Mouse (Mus musculus) stomach, embryonic 15.5 days (tissue): ENCODE measurements around the gene Tmprss12. TPM values are rescaled to one million over a fixed set of nuclear protein-coding genes. Genes with fewer than 3 reads are reported as not detected.
"Not testable (repeated sequence)": the region's sequence is repeated elsewhere in the genome, so short reads cannot be mapped to it uniquely, and the experiment has no call there.

Source experiments
- ATAC-seq: fragments of 200-750 bp; cut with Nextera tagmentation; 2 replicates; pipeline ENCODE4 v1.8.0; 2017; ENCODE audit warnings: low read depth, moderate number of reproducible peaks, moderate TSS enrichment; ENCODE audit not compliant: insufficient read depth, low FRiP score
- H3K27ac ChIP-seq: fragments of 300-500 bp; sonication (generic); 2 replicates; pipeline ENCODE4 v1.5.1; 2015; ENCODE audit warnings: mild to moderate bottlenecking, inconsistent platforms
- H3K27me3 ChIP-seq: fragments of 300-500 bp; sonication (generic); replicated peaks from 2 replicates; pipeline ENCODE4 v1.6.1; 2015; ENCODE audit warnings: inconsistent platforms
- H3K36me3 ChIP-seq: fragments of 300-500 bp; sonication (generic); 2 replicates; pipeline ENCODE4 v1.6.1; 2015; ENCODE audit warnings: inconsistent platforms
- H3K4me1 ChIP-seq: fragments of 300-500 bp; sonication (generic); 2 replicates; pipeline ENCODE4 v1.6.1; 2015; ENCODE audit warnings: inconsistent platforms
- H3K4me2 ChIP-seq: fragments of 300-500 bp; sonication (generic); 2 replicates; pipeline ENCODE4 v1.6.1; 2015; ENCODE audit warnings: mild to moderate bottlenecking, inconsistent platforms
- H3K4me3 ChIP-seq: fragments of 300-500 bp; sonication (generic); replicated peaks from 2 replicates; pipeline ENCODE4 v1.5.1; 2015; ENCODE audit warnings: inconsistent platforms
- H3K9ac ChIP-seq: fragments of 300-500 bp; sonication (generic); 2 replicates; pipeline ENCODE4 v1.6.1; 2015; ENCODE audit warnings: inconsistent platforms
- H3K9me3 ChIP-seq: fragments of 300-500 bp; sonication (generic); 2 replicates; pipeline ENCODE4 v1.6.1; 2016; ENCODE audit warnings: inconsistent platforms
- WGBS: fragments of 180-500 bp; shearing (Covaris S2); methylation state at CpG from one replicate; pipeline ENCODE4 v1.1.7; 2015; 5-methylcytosine and 5-hydroxymethylcytosine counted together
- polyA plus RNA-seq: library from polyadenylated mRNA; unstranded; fragments of >200 nt; fragmentation: Nextera tagmentation; extraction: Ambion mirVana; gene quantifications from 2 replicates; pipeline ENCODE4 v1.2.1, GENCODE M21; 2015

Gene Tmprss12
- polyA plus RNA-seq, 1 experiment from 2014 or later, result 0.28 TPM

DNA sequence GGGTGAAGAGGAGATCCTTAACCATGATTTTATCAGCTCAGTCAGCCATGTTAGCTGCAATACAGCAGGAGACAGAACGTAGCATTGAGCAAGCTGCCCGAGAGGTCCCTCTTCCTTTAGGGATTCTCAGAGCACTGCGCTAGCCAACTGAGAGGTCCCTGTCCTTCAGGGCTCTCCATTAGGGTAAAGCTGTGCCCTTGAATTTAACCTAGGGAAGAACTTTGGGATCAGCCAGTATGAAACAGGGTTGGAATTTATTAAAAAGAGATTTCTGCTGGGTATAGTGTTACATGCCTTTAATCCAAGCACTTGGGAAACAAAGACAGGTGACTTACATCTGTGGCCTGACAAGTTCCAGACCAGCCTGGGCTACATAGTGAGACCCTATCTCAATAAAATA lies 3.1 kb upstream of the Tmprss12 start:
- whole genome bisulfite sequencing, result 93% methylated on average over 3 of the region's 3 CpGs
- H3K36me3 ChIP-seq, result no peaks in the 10 kb centered on the region
- H3K4me1 ChIP-seq, result no peaks in the 10 kb centered on the region
- no peak overlapping the region for H3K9ac ChIP-seq
- no peaks in the 10 kb centered on the region for H3K27me3 ChIP-seq
- H3K9me3 ChIP-seq, result no peaks in the 10 kb centered on the region
- no peak overlapping the region for H3K4me3 ChIP-seq
- H3K4me2 ChIP-seq, result no peak overlapping the region
- no peak overlapping the region for H3K27ac ChIP-seq
- ATAC-seq, result no peak

- no peak overlapping the region for H3K9ac ChIP-seq
- H3K4me1 ChIP-seq, result no peaks in the 10 kb centered on the region
- no peak overlapping the region for H3K27ac ChIP-seq
- no peaks in the 10 kb centered on the region for H3K27me3 ChIP-seq
- ATAC-seq, result no peak
- no peak overlapping the region for H3K4me3 ChIP-seq
- no peaks in the 10 kb centered on the region for H3K36me3 ChIP-seq
- 90% methylated on average over 6 of the region's 6 CpGs for whole genome bisulfite sequencing
- no peaks in the 10 kb centered on the region for H3K9me3 ChIP-seq
- H3K4me2 ChIP-seq, result no peak overlapping the region
These were observed 8.3 kb downstream of the Tmprss12 start for GRCm38 (mm10) chr15:100288980-100289379.

DNA sequence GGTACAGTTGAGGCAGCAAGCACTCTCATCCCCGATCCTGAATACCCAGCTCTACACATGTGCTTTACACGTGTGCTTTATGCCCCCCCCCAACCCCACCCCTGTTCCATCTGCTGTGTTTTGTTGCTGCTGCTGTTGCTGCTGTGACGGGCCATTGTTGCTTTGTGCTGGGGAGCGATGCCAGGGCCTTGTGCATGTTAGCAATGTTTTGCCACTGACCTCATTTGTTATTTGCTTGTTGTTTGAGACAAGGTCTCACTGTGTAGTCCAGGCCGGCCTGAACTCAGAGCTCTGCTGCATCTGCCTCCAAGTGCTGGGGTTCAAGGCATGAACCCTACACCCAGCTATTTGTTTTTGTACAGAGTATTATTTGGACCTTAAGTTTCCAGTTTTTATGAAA lies 10.2 kb downstream of the Tmprss12 start:
- Histone ChIP-seq H3K36me3 (no peaks in the 10 kb centered on the region), H3K9me3 (no peaks in the 10 kb centered on the region), H3K4me3 (no peak overlapping the region), H3K4me2 (no peak overlapping the region), H3K27me3 (no peaks in the 10 kb centered on the region), H3K4me1 (no peaks in the 10 kb centered on the region), H3K9ac (no peak overlapping the region), H3K27ac (no peak overlapping the region)
- WGBS, result 79% methylated on average over 5 of the region's 5 CpGs
- no peak for ATAC-seq

DNA sequence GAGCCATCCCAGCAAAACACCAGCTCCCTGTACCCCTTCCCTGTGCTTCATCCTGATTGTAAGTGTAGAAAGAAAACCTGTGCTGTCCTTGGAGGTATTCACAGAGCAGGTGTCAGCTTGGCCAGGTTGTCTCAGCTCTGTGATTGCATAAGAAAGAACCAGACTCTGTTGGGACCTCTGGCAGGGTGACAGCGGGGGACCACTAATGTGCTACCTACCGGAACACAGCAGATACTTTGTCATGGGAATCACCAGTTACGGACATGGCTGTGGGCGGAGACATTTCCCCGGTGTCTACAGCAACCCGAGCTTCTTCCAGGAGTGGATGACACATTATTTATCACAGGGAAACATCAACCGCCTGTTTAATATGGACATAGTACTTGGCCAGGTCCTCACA lies 11.7 kb downstream of the Tmprss12 start:
- no peak overlapping the region for H3K4me2 ChIP-seq
- no peak overlapping the region for H3K4me3 ChIP-seq
- WGBS, result 44% methylated on average over 7 of the region's 7 CpGs
- no peaks in the 10 kb centered on the region for H3K4me1 ChIP-seq
- ATAC-seq, result no peak
- H3K27ac ChIP-seq, result no peak overlapping the region
- H3K9ac ChIP-seq, result no peak overlapping the region
- no peaks in the 10 kb centered on the region for H3K9me3 ChIP-seq
- H3K36me3 ChIP-seq, result no peaks in the 10 kb centered on the region
- H3K27me3 ChIP-seq, result no peaks in the 10 kb centered on the region

- Histone ChIP-seq H3K4me2 (no peak overlapping the region), H3K36me3 (no peaks in the 10 kb centered on the region), H3K9me3 (no peaks in the 10 kb centered on the region), H3K27ac (no peak overlapping the region), H3K4me1 (no peaks in the 10 kb centered on the region), H3K27me3 (no peaks in the 10 kb centered on the region), H3K9ac (no peak overlapping the region), H3K4me3 (no peak overlapping the region)
- ATAC-seq, result no peak
- 86% methylated on average over 5 of the region's 5 CpGs for WGBS
These were observed 17.2 kb downstream of the Tmprss12 start for GRCm38 (mm10) chr15:100297856-100298255.

DNA sequence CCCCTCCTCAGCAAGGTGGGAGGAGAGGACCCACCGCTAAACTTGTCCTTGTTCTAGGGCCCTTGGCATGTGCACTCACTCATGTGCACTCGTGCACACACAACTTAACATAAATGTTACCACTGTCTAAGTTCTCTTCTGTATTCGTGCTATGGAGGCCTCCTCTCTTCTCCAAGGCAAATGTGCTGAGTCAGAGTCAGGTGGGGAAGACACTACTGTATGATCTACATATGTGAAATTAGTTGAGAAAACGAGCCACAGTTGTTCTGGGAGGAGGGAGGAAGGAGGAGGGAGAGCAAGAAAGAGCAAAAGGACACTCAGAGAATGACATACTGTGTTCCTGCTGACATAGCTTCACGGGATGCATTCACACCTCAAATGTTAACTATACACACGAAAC lies 19.9 kb downstream of the Tmprss12 start:
- H3K27ac ChIP-seq, result no peak overlapping the region
- H3K36me3 ChIP-seq, result no peaks in the 10 kb centered on the region
- H3K4me2 ChIP-seq, result no peak overlapping the region
- 68% methylated on average over 6 of the region's 6 CpGs for WGBS
- ATAC-seq, result no peak
- H3K9me3 ChIP-seq, result no peaks in the 10 kb centered on the region
- H3K9ac ChIP-seq, result no peak overlapping the region
- no peaks in the 10 kb centered on the region for H3K27me3 ChIP-seq
- H3K4me3 ChIP-seq, result no peak overlapping the region
- H3K4me1 ChIP-seq, result no peaks in the 10 kb centered on the region

DNA sequence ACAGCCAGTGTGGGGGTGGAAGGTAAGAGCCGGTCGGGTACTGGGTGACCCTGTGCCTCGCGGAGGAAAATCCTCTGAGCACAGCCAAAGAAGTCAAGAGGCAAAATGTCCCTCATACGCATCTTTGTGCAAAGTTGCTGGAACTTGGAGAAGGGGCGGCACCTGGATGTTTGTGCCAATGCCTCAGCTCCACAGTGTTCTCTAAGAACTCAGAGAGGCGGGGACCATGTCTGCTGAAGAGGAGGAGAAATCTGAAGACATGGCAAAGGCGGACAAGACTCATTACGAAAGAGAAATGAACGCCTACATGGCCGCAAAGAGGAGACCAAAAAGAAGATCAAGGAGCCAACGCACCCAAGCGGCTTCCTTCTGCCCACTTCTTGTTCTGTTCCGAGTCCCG lies 20.9 kb downstream of the Tmprss12 start:
- no peak for ATAC-seq
- no peak overlapping the region for H3K9ac ChIP-seq
- H3K4me1 ChIP-seq, result 0 out of 2 replicates have a peak, but pooled peaks cover 3% of the 10 kb centered on the region
- no peaks in the 10 kb centered on the region for H3K9me3 ChIP-seq
- H3K36me3 ChIP-seq, result no peaks in the 10 kb centered on the region
- no peak overlapping the region for H3K4me3 ChIP-seq
- H3K27me3 ChIP-seq, result no peaks in the 10 kb centered on the region
- H3K27ac ChIP-seq, result no peak overlapping the region
- no peak overlapping the region for H3K4me2 ChIP-seq
- WGBS, result 85% methylated on average over 15 of the region's 15 CpGs

- Histone ChIP-seq H3K4me1 (0 out of 2 replicates have a peak, but pooled peaks cover 3% of the 10 kb centered on the region), H3K27me3 (no peaks in the 10 kb centered on the region), H3K27ac (peak overlapping the region; percentile 91; the same call in 1 of the 2 replicates), H3K9ac (no peak overlapping the region), H3K36me3 (no peaks in the 10 kb centered on the region), H3K9me3 (no peaks in the 10 kb centered on the region), H3K4me2 (peak overlapping the region; percentile 78), H3K4me3 (peak overlapping the region; percentile 57; the same call in 1 of the 2 replicates)
- ATAC-seq, result no peak
- WGBS, result 39% methylated on average over 8 of the region's 8 CpGs
These were observed 22.9 kb downstream of the Tmprss12 start for GRCm38 (mm10) chr15:100303428-100304018.

DNA sequence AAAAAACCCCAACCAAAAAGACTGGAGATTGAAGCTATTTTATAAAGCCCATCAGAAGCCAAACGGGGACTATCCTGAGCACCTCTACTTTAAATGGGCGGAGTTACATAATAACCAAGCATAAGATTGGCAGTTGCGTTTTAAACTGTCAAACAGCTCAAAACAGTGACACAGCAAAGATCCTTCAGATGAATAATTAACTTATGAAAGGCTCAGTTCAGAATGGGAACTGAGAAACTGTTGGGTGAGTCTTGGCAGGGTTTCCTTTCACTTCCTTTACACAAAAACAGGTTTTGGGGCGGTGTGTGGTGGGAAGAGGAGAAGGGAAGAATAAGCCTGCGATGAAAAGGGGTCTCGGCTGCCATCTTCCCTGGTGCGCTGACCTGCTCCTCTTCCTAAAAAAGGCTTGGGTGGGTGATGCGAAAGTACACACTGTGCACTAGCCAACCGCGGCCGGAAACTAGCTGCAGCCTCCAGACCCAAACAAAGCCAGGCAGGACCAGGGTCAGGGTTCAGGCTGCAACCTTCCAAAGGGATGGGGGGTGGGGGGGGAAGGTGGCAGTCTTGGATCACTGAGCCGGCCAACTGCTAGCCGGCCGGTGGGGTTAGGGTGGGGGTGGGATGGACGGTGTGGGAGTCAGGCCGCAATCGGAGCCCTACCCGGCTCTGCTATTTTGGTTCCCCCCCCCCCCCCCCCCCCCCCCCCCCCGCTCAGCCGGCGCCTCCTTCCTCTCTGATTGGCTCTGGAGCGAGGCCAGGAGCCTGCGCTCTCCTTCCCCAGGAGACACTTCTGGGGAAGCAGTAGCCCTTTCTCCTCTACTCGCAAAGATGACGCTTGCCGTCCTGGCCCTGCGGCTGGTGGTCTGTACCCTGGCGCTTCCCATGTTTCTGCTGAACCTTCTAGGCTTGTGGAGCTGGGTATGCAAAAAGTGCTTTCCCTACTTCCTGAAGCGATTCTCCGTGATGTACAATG lies 23.7 kb downstream of the Tmprss12 start, which contains the start of gene Mettl7a1:
Gene Mettl7a1 (plus strand): TSS at position 122 of the 973 bp plus-strand sequence.
- Histone ChIP-seq H3K4me1 (0 out of 2 replicates have a peak, but pooled peaks cover 3% of the 10 kb centered on the region), H3K27ac (peak within 1 kb of the TSS; percentile 91), H3K4me3 (peak within 1 kb of the TSS; percentile 57), H3K9ac (peak within 1 kb of the TSS; percentile 23; the same call in 1 of the 2 replicates), H3K36me3 (no peaks in the 10 kb centered on the region), H3K4me2 (peak within 1 kb of the TSS; percentile 78), H3K27me3 (no peaks in the 10 kb centered on the region), H3K9me3 (no peaks in the 10 kb centered on the region)
- ATAC-seq, result peak; percentile 72
- 2% methylated on average over 21 of the region's 30 CpGs for WGBS

DNA sequence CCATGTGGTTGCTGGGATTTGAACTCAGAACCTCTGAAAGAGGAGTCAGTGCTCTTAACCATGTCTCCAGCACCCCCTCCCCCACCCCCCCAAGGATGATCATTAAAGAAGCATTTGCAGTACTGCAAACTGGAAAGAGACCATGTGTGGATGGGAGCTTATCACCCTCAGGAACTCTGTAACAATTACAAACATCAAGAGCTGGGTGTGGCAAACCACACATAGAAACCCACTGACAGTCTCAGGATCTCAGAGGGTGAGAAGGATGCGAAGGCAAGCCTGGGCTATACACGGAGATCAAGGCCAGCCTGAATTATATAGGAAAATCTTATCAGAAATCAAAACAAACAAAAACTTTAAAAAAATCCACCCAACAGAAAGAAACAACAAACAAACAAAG lies 25.6 kb downstream of the Tmprss12 start:
- no peaks in the 10 kb centered on the region for H3K36me3 ChIP-seq
- no peaks in the 10 kb centered on the region for H3K27me3 ChIP-seq
- no peaks in the 10 kb centered on the region for H3K9me3 ChIP-seq
- no peak overlapping the region for H3K27ac ChIP-seq
- H3K4me1 ChIP-seq, result 0 out of 2 replicates have a peak, but pooled peaks cover 3% of the 10 kb centered on the region
- no peak overlapping the region for H3K9ac ChIP-seq
- H3K4me2 ChIP-seq, result peak overlapping the region; percentile 78; the same call in 1 of the 2 replicates
- 73% methylated on average over 2 of the region's 2 CpGs for WGBS
- no peak overlapping the region for H3K4me3 ChIP-seq
- no peak for ATAC-seq

GRCm38 (mm10) chr15:100307438-100308096 lies 26.9 kb downstream of the Tmprss12 start:
- ATAC-seq, result 0 out of 2 replicates have a peak, but pooled peaks have one; percentile 45
- H3K4me3 ChIP-seq, H3K36me3 ChIP-seq, H3K27ac ChIP-seq, H3K9ac ChIP-seq, H3K4me2 ChIP-seq, H3K4me1 ChIP-seq, H3K27me3 ChIP-seq, H3K9me3 ChIP-seq: not testable (repeated sequence)
- WGBS, result 40% methylated on average over 11 of the region's 11 CpGs
